Mouse (Mus musculus): ENCODE results near the gene Alkbh7.

- no peak for TF ChIP-seq POLR2A (IDR thresholded peaks at IDR 0.05; ENCODE audit: low read depth, low read length)
- TF ChIP-seq CTCF (conservative IDR thresholded peaks at IDR 0.05; ENCODE audit: insufficient read depth, insufficient read length, low read depth, low read length), result no peak
Measured at GRCm38 (mm10) chr17:57019693-57020092, 22.6 kb downstream of the Alkbh7 start.
